Mouse (Mus musculus): ENCODE results near the gene Sft2d2.
A peak's percentile ranks its signal among the peaks of the same experiment; 100 is the strongest.

GRCm38 (mm10) chr1:165236321-165237298 is 42.4 kb upstream of the Sft2d2 start, which contains the start of gene Tiprl:
- TF ChIP-seq CTCF (IDR thresholded peaks at IDR 0.05; ENCODE audit: control insufficient read depth, insufficient read depth, insufficient replicate concordance, low read depth, low read length) (no peak), POLR2A (IDR thresholded peaks at IDR 0.05; ENCODE audit: control insufficient read depth, low read depth, low read length) (peak; percentile 94)
